Mouse (Mus musculus) stomach, postnatal 0 days (tissue): ENCODE results near the gene Coq8b.

Experiments used
- CTCF ChIP-seq: IDR thresholded peaks from 2 replicates; pipeline ENCODE4 v1.5.1; 2016; ENCODE audit warnings: antibody characterized with exemption, low read depth, mild to moderate bottlenecking, moderate library complexity
- EP300 ChIP-seq: optimal IDR thresholded peaks from 2 replicates; pipeline ENCODE3; 2016; ENCODE audit warnings: antibody characterized with exemption

- TF ChIP-seq EP300 (no peak), CTCF (no peak)
Observed at GRCm38 (mm10) chr7:27221939-27222338, 10.9 kb upstream of the Coq8b start.
